Mouse (Mus musculus) heart, postnatal 0 days (tissue): Measurements from ENCODE around the gene Lonp1. TPM values are rescaled to one million over a fixed set of nuclear protein-coding genes. Genes with fewer than 3 reads are reported as not detected.
A peak's percentile ranks its signal among the peaks of the same experiment; 100 is the strongest.
"Not testable (repeated sequence)": the region's sequence is repeated elsewhere in the genome, so short reads cannot be mapped to it uniquely, and the experiment has no call there.

Experiments used
- ATAC-seq: fragments of 200-750 bp; cut with Nextera tagmentation; 2 replicates; pipeline ENCODE4 v1.8.0; 2017; ENCODE audit warnings: low read depth, moderate number of reproducible peaks, moderate library complexity; ENCODE audit not compliant: insufficient read depth
- DNase-seq: peaks from one replicate; pipeline ENCODE4 v3.0.0-alpha.2; 2016; ENCODE audit warnings: low spot score
- H3K27ac ChIP-seq: fragments of 300-500 bp; sonication (generic); 2 replicates; pipeline ENCODE4 v1.5.1; 2014; ENCODE audit warnings: low read depth, mild to moderate bottlenecking
- H3K27me3 ChIP-seq: fragments of 300-500 bp; sonication (generic); 2 replicates; pipeline ENCODE4 v1.6.1; 2014; ENCODE audit warnings: low read length, mixed read lengths; ENCODE audit not compliant: control insufficient read depth, insufficient read depth
- H3K36me3 ChIP-seq: fragments of 300-500 bp; sonication (generic); replicated peaks from 2 replicates; pipeline ENCODE4 v1.6.1; 2014; ENCODE audit warnings: low read length, mixed read lengths; ENCODE audit not compliant: control insufficient read depth, insufficient read depth
- H3K4me1 ChIP-seq: fragments of 300-500 bp; sonication (generic); 2 replicates; pipeline ENCODE4 v1.6.1; 2014; ENCODE audit warnings: antibody characterized with exemption; ENCODE audit not compliant: control insufficient read depth, insufficient read depth
- H3K4me2 ChIP-seq: fragments of 300-500 bp; sonication (generic); 2 replicates; pipeline ENCODE4 v1.6.1; 2014; ENCODE audit warnings: low read depth, mild to moderate bottlenecking, low read length, moderate library complexity
- H3K4me3 ChIP-seq: fragments of 300-500 bp; sonication (generic); 2 replicates; pipeline ENCODE4 v1.5.1; 2014; ENCODE audit warnings: low read depth, low read length
- H3K9ac ChIP-seq: fragments of 300-500 bp; sonication (generic); replicated peaks from 2 replicates; pipeline ENCODE4 v1.6.1; 2014; ENCODE audit warnings: low read depth, low read length, mixed read lengths
- H3K9me3 ChIP-seq: fragments of 300-500 bp; sonication (generic); replicated peaks from 2 replicates; pipeline ENCODE4 v1.6.1; 2016; ENCODE audit warnings: low read length; ENCODE audit not compliant: control insufficient read depth
- CTCF ChIP-seq: IDR thresholded peaks from 2 replicates; pipeline ENCODE4 v1.5.1; 2016; ENCODE audit warnings: antibody characterized with exemption, control low read depth, low read depth
- EP300 ChIP-seq: IDR thresholded peaks from 2 replicates; pipeline ENCODE4 v1.6.1; 2016; ENCODE audit warnings: antibody characterized with exemption, low read depth
- WGBS: fragments of 180-500 bp; shearing (Covaris S2); extraction: QIAGEN DNeasy Blood & Tissue Kit; methylation state at CpG from one replicate; pipeline ENCODE4 v1.1.7; 2014; 5-methylcytosine and 5-hydroxymethylcytosine counted together
- polyA plus RNA-seq: library from polyadenylated mRNA; unstranded; fragments of >200 nt; fragmentation: Nextera tagmentation; extraction: Ambion mirVana; gene quantifications from 2 replicates; pipeline ENCODE4 v1.2.1, GENCODE M21; 2015
- total RNA-seq: library from RNA; depleted of rRNA; stranded (reverse); fragments of >200 nt; gene quantifications from 2 replicates; pipeline ENCODE4 v1.2.3, GENCODE M21; 2014; ENCODE audit warnings: low replicate concordance

Lonp1 gene
- total and polyA plus RNA-seq, 2 experiments from 2014 or later, result 46.4 to 109 TPM

GRCm38 (mm10) chr17:56617628-56618027, 9.1 kb downstream of the Lonp1 start:
- no peak for DNase-seq
- Histone ChIP-seq H3K27ac (no peak overlapping the region), H3K36me3 (peaks cover 76% of the 10 kb centered on the region), H3K27me3 (no peaks in the 10 kb centered on the region), H3K4me1 (peaks cover 8% of the 10 kb centered on the region), H3K9me3 (no peaks in the 10 kb centered on the region), H3K9ac (no peak overlapping the region), H3K4me3 (no peak overlapping the region), H3K4me2 (no peak overlapping the region)
- ATAC-seq, result no peak
- TF ChIP-seq CTCF, result no peak
- no peak for TF ChIP-seq EP300
- 92% methylated on average over 8 of the region's 8 CpGs for WGBS

- ATAC-seq, result no peak
- H3K36me3 ChIP-seq, result peaks cover 67% of the 10 kb centered on the region
Observed at GRCm38 (mm10) chr17:56616725-56617124, 10.0 kb downstream of the Lonp1 start.

GRCm38 (mm10) chr17:56615792-56616191, 10.9 kb downstream of the Lonp1 start:
- Histone ChIP-seq H3K4me3 (no peak overlapping the region), H3K4me2 (no peak overlapping the region), H3K27me3 (no peaks in the 10 kb centered on the region), H3K9ac (no peak overlapping the region), H3K27ac (no peak overlapping the region), H3K9me3 (no peaks in the 10 kb centered on the region), H3K36me3 (peaks cover 62% of the 10 kb centered on the region), H3K4me1 (peaks cover 8% of the 10 kb centered on the region)
- WGBS, result 81% methylated on average over 4 of the region's 4 CpGs
- ATAC-seq, result no peak
- no peak for TF ChIP-seq CTCF
- TF ChIP-seq EP300, result no peak
- no peak for DNase-seq

More at GRCm38 (mm10) chr17:56616725-56617124, 10.0 kb downstream of the Lonp1 start:
- no peak overlapping the region for H3K27ac ChIP-seq
- no peak overlapping the region for H3K9ac ChIP-seq
- TF ChIP-seq EP300 (no peak), CTCF (no peak)
- DNase-seq, result no peak
- no peak overlapping the region for H3K4me3 ChIP-seq
- no peak overlapping the region for H3K4me2 ChIP-seq
- 70% methylated on average over 3 of the region's 3 CpGs for WGBS
- H3K9me3 ChIP-seq, result no peaks in the 10 kb centered on the region
- H3K27me3 ChIP-seq, result no peaks in the 10 kb centered on the region
- peaks cover 8% of the 10 kb centered on the region for H3K4me1 ChIP-seq

GRCm38 (mm10) chr17:56615136-56615784, 11.4 kb downstream of the Lonp1 start:
- H3K4me3 ChIP-seq, result no peak overlapping the region
- TF ChIP-seq EP300, result no peak
- no peak for TF ChIP-seq CTCF

GRCm38 (mm10) chr17:56614391-56615135, 12.1 kb downstream of the Lonp1 start:
- ATAC-seq, result no peak
- peaks cover 49% of the 10 kb centered on the region for H3K36me3 ChIP-seq
- no peaks in the 10 kb centered on the region for H3K27me3 ChIP-seq
- H3K9me3 ChIP-seq, result no peaks in the 10 kb centered on the region
- H3K9ac ChIP-seq, result peak overlapping the region; percentile 90
- H3K27ac ChIP-seq, result peak overlapping the region; percentile 87
- peak overlapping the region; percentile 84 for H3K4me3 ChIP-seq
- H3K4me1 ChIP-seq, result peaks cover 13% of the 10 kb centered on the region
- 24% methylated on average over 14 of the region's 14 CpGs for WGBS
- DNase-seq, result no peak
- peak overlapping the region; percentile 81 for H3K4me2 ChIP-seq
- TF ChIP-seq EP300 (no peak), CTCF (no peak)

More at GRCm38 (mm10) chr17:56615136-56615784, 11.4 kb downstream of the Lonp1 start:
- Histone ChIP-seq H3K36me3 (peaks cover 56% of the 10 kb centered on the region), H3K4me2 (no peak overlapping the region), H3K4me1 (peaks cover 10% of the 10 kb centered on the region), H3K27ac (no peak overlapping the region), H3K9me3 (no peaks in the 10 kb centered on the region), H3K27me3 (no peaks in the 10 kb centered on the region), H3K9ac (0 out of 2 replicates have a peak overlapping the region, but pooled peaks have one; percentile 90)
- DNase-seq (no peak), ATAC-seq (no peak)
- WGBS, result 79% methylated on average over 11 of the region's 11 CpGs

GRCm38 (mm10) chr17:56613893-56614292, 12.8 kb downstream of the Lonp1 start:
- DNase-seq, H3K9me3 ChIP-seq, H3K27me3 ChIP-seq, ATAC-seq: not testable (repeated sequence)
- Histone ChIP-seq H3K27ac (peak overlapping the region; percentile 87), H3K9ac (peak overlapping the region; percentile 90), H3K36me3 (peaks cover 43% of the 10 kb centered on the region), H3K4me2 (peak overlapping the region; percentile 81), H3K4me3 (peak overlapping the region; percentile 84), H3K4me1 (peaks cover 13% of the 10 kb centered on the region)
- 0% methylated on average over 26 of the region's 26 CpGs for WGBS
